Comparison of ENCODE assay signal across 29 mouse cellular contexts in the genomic region with DNA sequence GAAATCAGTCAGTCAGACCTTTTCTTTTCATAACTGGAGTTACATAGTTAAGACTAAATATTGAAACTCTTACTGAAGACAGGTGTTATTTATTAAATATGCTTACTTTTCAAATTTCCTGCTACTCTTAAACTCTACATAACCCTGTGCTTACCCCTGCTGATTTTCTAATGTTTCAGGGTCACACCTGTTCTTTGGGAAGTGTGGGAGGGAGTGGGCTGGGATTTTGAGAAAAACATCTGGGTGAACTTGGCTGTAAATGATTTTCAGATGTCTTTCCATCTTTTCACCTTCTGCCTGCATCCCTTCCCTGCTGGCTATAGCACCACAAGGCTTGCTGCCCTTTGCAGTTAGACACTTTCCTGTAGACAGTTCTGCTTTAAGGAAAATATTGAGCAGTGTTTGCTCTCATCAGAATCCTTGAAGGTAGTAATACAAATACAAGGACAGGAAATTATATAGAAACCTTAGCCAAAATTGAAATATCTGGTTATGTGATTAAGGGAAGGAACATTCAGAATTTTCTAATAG.
DNase-seq lines count a peak whose midpoint lies in the region; ATAC-seq lines count a peak whose summit lies in the region.
"Had no signal": no experiment of that assay in that cellular context is flagged by ENCODE, and none has a peak within 500 bp of the region (broad histone marks: within the 10 kb centered on the region; RNA-seq: fewer than 3 reads in every experiment).

No protein-coding gene starts in this region.

- H3K27me3 ChIP-seq in neural tube, embryonic 15.5 days (replicated peaks): no peaks in the 10 kb centered on the region
- H3K27me3 ChIP-seq in limb, embryonic 13.5 days: no peaks in the 10 kb centered on the region
- H3K27me3 ChIP-seq: forebrain, embryonic 13.5 days; heart, embryonic 13.5 days; hindbrain, embryonic 15.5 days; liver, embryonic 12.5 days; megakaryocyte, embryonic 14.5 days had no signal

- H3K27ac ChIP-seq in neural tube, embryonic 15.5 days (replicated peaks): no peak overlapping the region
- H3K27ac ChIP-seq in limb, embryonic 13.5 days: no peak overlapping the region
- H3K27ac ChIP-seq: forebrain, embryonic 13.5 days; heart, embryonic 13.5 days; hindbrain, embryonic 15.5 days; kidney, postnatal 0 days; liver, embryonic 12.5 days had no signal

- peak; percentile 14 for DNase-seq in neural tube, embryonic 10.5 days (ENCODE audit: extremely low spot score, low spot score)
- peak; percentile 78 for DNase-seq in forelimb bud, embryonic 11.5 days (ENCODE audit: low read depth, low spot score)
- no peak for DNase-seq in kidney, postnatal 10 days
- no peak for DNase-seq in cerebellum, adult 9-11 months
- DNase-seq in heart, adult 11 months: no peak
- DNase-seq: adrenal gland, adult 8-10 months; cerebellum, adult 2 months; gastrocnemius, postnatal 25 days; heart, adult 18-20 months; heart, postnatal 10 days; kidney, adult 8-10 months; layer of hippocampus, postnatal 36 days; left cerebral cortex, postnatal 4 days; liver, postnatal 0 days; lung, postnatal 4 days; midbrain, embryonic 14.5 days; right cerebral cortex, postnatal 25 days; spleen, adult 18-20 months; thymus, adult 18-20 months; thymus, postnatal 25 days had no signal

- H3K36me3 ChIP-seq in neural tube, embryonic 15.5 days: no peaks in the 10 kb centered on the region
- no peaks in the 10 kb centered on the region for H3K36me3 ChIP-seq in limb, embryonic 13.5 days
- H3K36me3 ChIP-seq: G1E; heart, embryonic 13.5 days; hindbrain, embryonic 15.5 days; liver, embryonic 12.5 days had no signal

- no peak for ATAC-seq in neural tube, embryonic 15.5 days (ENCODE audit: low FRiP score)
- peak; percentile 87 for ATAC-seq in limb, embryonic 13.5 days (ENCODE audit: low FRiP score, low read depth)
- ATAC-seq: forebrain, embryonic 13.5 days; liver, embryonic 12.5 days; liver, postnatal 0 days had no signal

- no peak overlapping the region for H3K4me3 ChIP-seq in neural tube, embryonic 15.5 days (replicated peaks)
- no peak overlapping the region for H3K4me3 ChIP-seq in limb, embryonic 13.5 days
- H3K4me3 ChIP-seq: forebrain, embryonic 13.5 days; heart, embryonic 13.5 days; hindbrain, embryonic 15.5 days; liver, embryonic 12.5 days; megakaryocyte, embryonic 14.5 days had no signal

- no peak overlapping the region for H3K9ac ChIP-seq in neural tube, embryonic 15.5 days (replicated peaks)
- no peak overlapping the region for H3K9ac ChIP-seq in limb, embryonic 13.5 days
- H3K9ac ChIP-seq: forebrain, embryonic 13.5 days; heart, embryonic 13.5 days; hindbrain, embryonic 15.5 days; liver, embryonic 12.5 days; liver, postnatal 0 days had no signal

- no peaks in the 10 kb centered on the region for H3K9me3 ChIP-seq in neural tube, embryonic 15.5 days (replicated peaks)
- no peaks in the 10 kb centered on the region for H3K9me3 ChIP-seq in limb, embryonic 13.5 days
- H3K9me3 ChIP-seq: forebrain, embryonic 13.5 days; G1E; heart, embryonic 13.5 days; hindbrain, embryonic 15.5 days; liver, embryonic 12.5 days; megakaryocyte, embryonic 14.5 days had no signal

- H3K4me2 ChIP-seq in neural tube, embryonic 15.5 days: no peak overlapping the region
- H3K4me2 ChIP-seq in limb, embryonic 13.5 days (replicated peaks): no peak overlapping the region
- H3K4me2 ChIP-seq: forebrain, embryonic 13.5 days; heart, embryonic 13.5 days; hindbrain, embryonic 15.5 days; liver, embryonic 12.5 days had no signal

- H3K4me1 ChIP-seq in neural tube, embryonic 15.5 days: no peaks in the 10 kb centered on the region
- H3K4me1 ChIP-seq in limb, embryonic 13.5 days: no peaks in the 10 kb centered on the region
- H3K4me1 ChIP-seq: forebrain, embryonic 13.5 days; heart, embryonic 13.5 days; hindbrain, embryonic 15.5 days; liver, embryonic 12.5 days; megakaryocyte, embryonic 14.5 days had no signal

Comparison
In these comparisons a context has a peak if more than half of its experiments do, and no peak if none do; other contexts are left out.
1. DNase-seq: peak in neural tube, embryonic 10.5 days (single experiment) and forelimb bud, embryonic 11.5 days (single experiment); none in kidney, postnatal 10 days (single experiment), cerebellum, adult 9-11 months (single experiment) and heart, adult 11 months (single experiment).